Mouse (Mus musculus): Measurements from ENCODE around the gene Ccdc40. TPM values are rescaled to one million over a fixed set of nuclear protein-coding genes. Genes with fewer than 3 reads are reported as not detected.
A peak's percentile ranks its signal among the peaks of the same experiment; 100 is the strongest.
"Not testable (repeated sequence)": the region's sequence is repeated elsewhere in the genome, so short reads cannot be mapped to it uniquely, and the experiment has no call there.

The Ccdc40 gene
- polyA plus RNA-seq, 1 experiment from 2014 or later = 9.3 TPM

DNA sequence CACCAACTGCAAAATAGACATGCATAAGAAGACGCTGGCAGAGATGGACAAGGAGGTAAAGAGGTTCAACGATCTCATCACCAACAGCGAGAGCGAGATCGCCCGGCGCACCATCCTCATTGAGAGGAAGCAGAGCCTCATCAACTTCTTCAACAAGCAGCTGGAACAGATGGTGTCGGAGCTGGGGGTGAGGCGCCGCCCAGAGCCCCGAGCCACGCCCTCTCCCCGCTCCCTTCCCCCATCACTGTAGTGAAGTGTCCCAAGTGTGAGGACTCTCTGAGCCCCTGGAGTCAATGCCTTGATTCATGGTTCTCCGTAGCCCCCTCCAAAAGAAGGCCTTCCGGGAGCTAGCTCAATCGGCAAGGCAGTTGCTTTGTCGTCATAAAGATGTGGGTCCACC, 22.6 kb downstream of the Ccdc40 start:
- Histone ChIP-seq H3K27me3 (ENCODE audit: insufficient read depth, poor library complexity, severe bottlenecking) (peaks cover 20% of the 10 kb centered on the region), H3K27ac (no peak overlapping the region), H3K36me3 (no peaks in the 10 kb centered on the region), H3K4me3 (no peak overlapping the region), H3K4me1 (peaks cover 33% of the 10 kb centered on the region), H3K9me3 (no peaks in the 10 kb centered on the region)
- 33% methylated on average over 17 of the region's 17 CpGs for WGBS
- DNase-seq (ENCODE audit: low spot score) = no peak

DNA sequence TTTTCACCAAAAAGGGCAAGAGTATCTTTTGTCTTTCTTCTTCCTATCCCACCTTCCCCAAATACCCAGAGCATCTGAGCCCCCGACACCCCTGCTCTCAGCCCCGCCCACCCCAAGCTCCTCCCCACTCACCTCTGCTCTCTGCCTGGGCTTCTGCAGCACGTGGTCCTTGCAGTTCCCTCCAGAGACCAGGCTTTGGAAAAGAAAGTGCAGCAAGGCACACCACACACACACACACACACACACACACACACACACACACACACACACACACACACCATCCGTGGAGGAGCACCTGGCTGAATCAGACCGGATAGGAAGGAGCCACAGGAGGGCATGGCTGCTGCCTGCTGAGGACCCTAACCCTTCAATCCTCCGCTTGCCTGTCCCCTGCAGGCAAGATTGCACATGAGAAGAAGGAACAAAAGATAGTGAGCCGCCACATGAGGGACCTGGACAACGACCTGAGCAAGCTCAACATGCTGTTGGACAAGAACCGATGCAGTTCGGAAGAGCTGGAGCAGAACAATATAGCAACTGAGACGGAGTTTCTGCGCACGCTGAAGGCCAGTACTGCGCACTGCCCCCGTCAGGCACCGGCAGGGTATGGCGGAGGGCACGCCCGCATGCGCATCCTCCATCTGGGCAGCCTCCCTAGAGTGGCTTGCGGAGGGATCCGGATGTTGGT, 24.6 kb downstream of the Ccdc40 start:
- peak overlapping the region; percentile 53 for H3K4me3 ChIP-seq
- DNase-seq (ENCODE audit: low spot score) = no peak
- no peaks in the 10 kb centered on the region for H3K9me3 ChIP-seq
- H3K27me3 ChIP-seq (ENCODE audit: insufficient read depth, poor library complexity, severe bottlenecking) = peaks cover 20% of the 10 kb centered on the region
- H3K27ac ChIP-seq = peak overlapping the region; percentile 71
- no peaks in the 10 kb centered on the region for H3K36me3 ChIP-seq
- peaks cover 39% of the 10 kb centered on the region for H3K4me1 ChIP-seq
- WGBS = 5% methylated on average over 22 of the region's 22 CpGs

- not testable (repeated sequence) for DNase-seq (ENCODE audit: low spot score); H3K36me3 ChIP-seq
Measured at GRCm38 (mm10) chr11:119256557-119256956, 28.2 kb downstream of the Ccdc40 start.

GRCm38 (mm10) chr11:119258216-119258571, 29.8 kb downstream of the Ccdc40 start:
- DNase-seq (ENCODE audit: low spot score) = no peak
- Histone ChIP-seq H3K27me3 (ENCODE audit: insufficient read depth, poor library complexity, severe bottlenecking) (peaks cover 6% of the 10 kb centered on the region; the same call in 1 of the 2 replicates), H3K27ac (peak overlapping the region; percentile 77; the same call in 1 of the 2 replicates), H3K9me3 (no peaks in the 10 kb centered on the region), H3K4me1 (peaks cover 17% of the 10 kb centered on the region), H3K36me3 (no peaks in the 10 kb centered on the region), H3K4me3 (peak overlapping the region; percentile 48)
- WGBS = 54% methylated on average over 9 of the region's 9 CpGs

More at GRCm38 (mm10) chr11:119256557-119256956, 28.2 kb downstream of the Ccdc40 start:
- H3K4me1 ChIP-seq = peaks cover 32% of the 10 kb centered on the region
- H3K9me3 ChIP-seq, H3K27ac ChIP-seq, H3K4me3 ChIP-seq: not testable (repeated sequence)
- H3K27me3 ChIP-seq (ENCODE audit: insufficient read depth, poor library complexity, severe bottlenecking) = peaks cover 15% of the 10 kb centered on the region
- WGBS = 88% methylated on average over 5 of the region's 5 CpGs

GRCm38 (mm10) chr11:119258572-119259322, 30.4 kb downstream of the Ccdc40 start:
- DNase-seq (ENCODE audit: low spot score) = no peak
- H3K9me3 ChIP-seq = no peaks in the 10 kb centered on the region
- H3K27me3 ChIP-seq (ENCODE audit: insufficient read depth, poor library complexity, severe bottlenecking) = peaks cover 6% of the 10 kb centered on the region; the same call in 1 of the 2 replicates
- peaks cover 12% of the 10 kb centered on the region for H3K4me1 ChIP-seq
- no peaks in the 10 kb centered on the region for H3K36me3 ChIP-seq
- 62% methylated on average over 23 of the region's 23 CpGs for WGBS
- H3K4me3 ChIP-seq = peak overlapping the region; percentile 48
- peak overlapping the region; percentile 77 for H3K27ac ChIP-seq

DNA sequence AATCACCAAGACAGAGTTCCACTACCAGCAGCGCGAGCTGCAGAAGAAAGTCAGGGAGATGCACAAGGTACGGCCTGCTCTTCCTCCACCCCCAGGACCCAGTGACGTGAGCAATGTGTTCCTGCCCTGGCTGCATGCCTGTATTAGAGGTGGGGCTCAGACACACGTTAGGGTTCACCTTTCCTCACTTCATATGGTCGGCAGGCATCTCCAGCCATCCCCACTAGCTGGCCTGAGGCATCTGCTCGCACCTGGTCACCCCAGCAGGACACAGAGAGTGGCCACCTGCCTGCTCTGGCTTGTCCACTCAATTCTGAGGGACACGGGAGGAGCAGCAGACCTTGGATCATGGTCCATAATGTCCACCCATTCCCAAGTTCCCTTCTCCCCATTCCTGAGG, 31.6 kb downstream of the Ccdc40 start:
- DNase-seq (ENCODE audit: low spot score) = no peak
- Histone ChIP-seq H3K4me3 (no peak overlapping the region), H3K4me1 (peaks cover 12% of the 10 kb centered on the region), H3K9me3 (no peaks in the 10 kb centered on the region), H3K27me3 (ENCODE audit: insufficient read depth, poor library complexity, severe bottlenecking) (no peaks in the 10 kb centered on the region), H3K27ac (no peak overlapping the region), H3K36me3 (no peaks in the 10 kb centered on the region)
- 82% methylated on average over 8 of the region's 8 CpGs for WGBS

DNA sequence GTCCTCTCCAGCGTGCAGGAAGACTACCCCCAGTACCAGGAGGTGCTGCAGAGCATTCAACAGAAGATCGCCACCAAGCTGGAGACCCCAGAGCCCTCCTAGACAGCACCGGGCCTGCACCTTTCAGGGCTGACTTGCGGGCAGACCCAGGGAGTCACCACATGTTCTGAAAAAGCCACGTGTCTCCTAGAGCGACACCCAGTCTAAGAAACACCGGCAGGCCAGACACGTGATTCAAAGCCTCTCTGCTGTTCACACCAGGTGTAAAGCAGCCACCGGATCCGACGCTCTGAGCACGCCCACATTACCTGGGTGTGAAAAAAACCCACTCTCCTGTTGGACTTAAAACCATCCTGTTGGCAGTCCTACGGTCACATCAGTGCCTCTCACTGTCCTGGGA, 36.0 kb downstream of the Ccdc40 start:
- H3K4me3 ChIP-seq = no peak overlapping the region
- H3K27me3 ChIP-seq (ENCODE audit: insufficient read depth, poor library complexity, severe bottlenecking) = no peaks in the 10 kb centered on the region
- WGBS = 86% methylated on average over 13 of the region's 13 CpGs
- H3K36me3 ChIP-seq = no peaks in the 10 kb centered on the region
- H3K27ac ChIP-seq = no peak overlapping the region
- H3K9me3 ChIP-seq = no peaks in the 10 kb centered on the region
- DNase-seq (ENCODE audit: low spot score) = no peak
- H3K4me1 ChIP-seq = peaks cover 22% of the 10 kb centered on the region

- Histone ChIP-seq H3K36me3 (peaks cover 13% of the 10 kb centered on the region), H3K4me1 (peaks cover 36% of the 10 kb centered on the region), H3K27ac (no peak overlapping the region), H3K27me3 (ENCODE audit: insufficient read depth, poor library complexity, severe bottlenecking) (no peaks in the 10 kb centered on the region), H3K4me3 (no peak overlapping the region), H3K9me3 (no peaks in the 10 kb centered on the region)
- WGBS = 75% methylated on average over 7 of the region's 7 CpGs
- no peak for DNase-seq (ENCODE audit: low spot score)
Measured at GRCm38 (mm10) chr11:119265811-119266210, 37.4 kb downstream of the Ccdc40 start.

DNA sequence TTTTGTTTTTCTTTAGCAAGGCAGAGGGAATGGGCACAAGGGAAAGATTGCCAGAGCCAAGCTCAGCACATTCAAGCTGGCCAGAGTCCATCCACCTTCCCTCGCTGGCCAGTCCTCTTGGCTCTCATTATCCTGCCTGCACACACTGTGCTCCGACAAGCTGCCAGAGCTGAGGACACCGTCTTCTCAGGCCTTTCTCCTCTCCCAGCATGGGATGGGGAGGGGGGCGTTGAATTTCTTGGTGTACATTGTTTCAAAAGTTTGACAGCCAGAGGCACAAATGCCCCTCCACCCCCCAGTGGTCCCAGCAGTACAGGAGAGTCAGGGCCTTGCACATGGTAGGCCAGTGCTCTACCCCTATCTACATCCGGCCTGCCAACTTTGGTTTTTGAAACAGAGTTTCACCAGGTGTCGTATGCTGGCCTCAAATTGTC, 38.9 kb downstream of the Ccdc40 start:
- H3K4me1 ChIP-seq = peaks cover 44% of the 10 kb centered on the region
- no peaks in the 10 kb centered on the region for H3K27me3 ChIP-seq (ENCODE audit: insufficient read depth, poor library complexity, severe bottlenecking)
- H3K36me3 ChIP-seq = peaks cover 22% of the 10 kb centered on the region
- DNase-seq (ENCODE audit: low spot score) = no peak
- no peaks in the 10 kb centered on the region for H3K9me3 ChIP-seq
- H3K27ac ChIP-seq = peak overlapping the region; percentile 91; the same call in 1 of the 2 replicates
- 57% methylated on average over 6 of the region's 6 CpGs for WGBS
- peak overlapping the region; percentile 83; the same call in 1 of the 2 replicates for H3K4me3 ChIP-seq

DNA sequence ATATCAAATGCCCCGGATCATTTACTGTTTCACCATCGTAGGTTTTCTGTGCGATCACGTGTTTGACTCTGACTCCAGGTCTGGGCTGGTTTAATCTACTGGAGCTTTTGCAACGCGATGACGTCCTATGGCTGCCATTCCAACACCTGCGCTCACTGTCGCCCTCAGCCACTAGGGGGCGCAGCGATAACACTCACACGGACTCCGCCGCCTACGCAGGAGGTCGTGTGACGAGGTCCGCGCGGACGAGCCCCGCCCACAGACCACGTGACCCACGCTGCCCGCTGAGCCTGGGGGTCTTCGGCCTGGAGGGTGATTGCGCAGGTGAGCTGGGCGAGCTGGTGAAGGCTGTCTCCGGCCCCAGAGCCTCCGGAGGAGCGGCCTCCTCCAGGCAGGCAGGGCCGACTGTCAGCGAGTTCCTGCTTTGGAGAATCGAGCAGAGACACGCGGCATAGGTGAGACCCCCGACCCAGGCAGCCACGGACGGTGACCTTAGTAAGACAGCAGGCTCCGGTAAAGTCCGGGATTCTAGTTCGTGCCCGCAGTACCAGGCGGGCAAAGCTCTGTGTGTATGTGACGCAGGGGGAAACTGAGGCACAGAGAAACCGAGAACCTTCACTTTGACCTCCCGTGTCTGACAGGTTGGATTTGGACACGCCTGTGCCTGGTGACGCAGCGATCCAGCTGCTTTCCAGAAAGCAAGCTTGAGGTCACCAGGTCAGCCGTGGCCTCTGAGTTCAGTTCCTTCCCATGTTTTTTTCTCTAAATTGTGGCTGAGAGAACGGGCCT, 39.6 kb downstream of the Ccdc40 start, which contains the start of gene Gaa:
Gene Gaa (plus strand): TSS at position 120 of the 789 bp plus-strand sequence.
- Histone ChIP-seq H3K27me3 (ENCODE audit: insufficient read depth, poor library complexity, severe bottlenecking) (no peaks in the 10 kb centered on the region), H3K36me3 (peaks cover 28% of the 10 kb centered on the region), H3K4me1 (peaks cover 44% of the 10 kb centered on the region), H3K9me3 (no peaks in the 10 kb centered on the region), H3K4me3 (peak within 1 kb of the TSS; percentile 83), H3K27ac (peak within 1 kb of the TSS; percentile 91)
- DNase-seq (ENCODE audit: low spot score) = peak; percentile 97
- WGBS = 4% methylated on average over 52 of the region's 52 CpGs

DNA sequence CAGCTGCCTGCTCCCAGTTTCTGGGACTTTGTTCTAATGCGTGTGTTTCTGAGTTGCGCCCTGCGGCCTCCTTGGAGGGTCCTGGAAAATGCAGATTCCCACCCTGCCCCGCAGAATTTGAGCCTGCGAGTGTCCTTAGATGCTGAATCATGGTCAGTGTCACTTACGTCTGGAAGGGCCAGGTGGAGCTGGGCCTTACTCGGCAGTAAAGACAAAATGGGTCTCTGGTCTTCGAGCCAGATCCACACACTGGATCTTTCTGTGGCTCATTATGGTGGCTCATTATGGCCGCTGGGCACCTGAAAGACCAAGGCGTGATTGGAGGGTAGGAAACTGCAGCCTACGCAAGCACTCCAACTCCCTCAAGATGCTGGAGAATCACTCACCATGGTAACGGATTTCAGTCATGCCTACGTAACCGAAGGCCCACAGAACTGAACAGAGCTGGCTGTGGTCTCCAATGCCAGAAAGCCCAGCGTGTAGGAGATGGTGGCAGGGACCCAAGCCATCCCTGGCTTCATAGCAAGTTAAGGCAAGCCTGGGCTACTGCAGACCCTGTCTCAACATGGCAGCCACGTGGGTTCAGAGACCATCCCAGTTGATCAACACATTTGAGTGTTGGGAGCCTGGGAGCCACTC, 40.3 kb downstream of the Ccdc40 start:
- Histone ChIP-seq H3K4me1 (peaks cover 44% of the 10 kb centered on the region), H3K9me3 (no peaks in the 10 kb centered on the region), H3K27ac (peak overlapping the region; percentile 91), H3K4me3 (peak overlapping the region; percentile 83), H3K36me3 (peaks cover 35% of the 10 kb centered on the region), H3K27me3 (ENCODE audit: insufficient read depth, poor library complexity, severe bottlenecking) (no peaks in the 10 kb centered on the region)
- 89% methylated on average over 16 of the region's 16 CpGs for WGBS
- no peak for DNase-seq (ENCODE audit: low spot score)

DNA sequence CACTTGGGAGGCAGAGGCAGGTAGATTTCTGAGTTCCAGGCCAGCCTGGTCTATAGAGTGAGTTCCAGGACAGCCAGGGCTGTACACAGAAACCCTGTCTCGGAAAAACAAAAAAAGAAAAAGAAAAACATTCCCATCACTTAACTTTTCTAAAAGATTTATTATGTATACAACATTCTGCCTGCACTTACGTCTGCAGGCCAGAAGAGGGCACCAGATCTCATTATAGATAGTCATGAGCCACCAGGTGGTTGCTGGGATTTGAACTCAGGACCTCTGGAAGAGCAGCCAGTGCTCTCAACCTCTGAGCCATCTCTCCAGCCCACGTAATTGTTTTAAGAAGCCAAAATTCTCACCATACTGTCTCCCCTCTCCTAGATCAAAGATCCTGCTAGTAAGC, 44.1 kb downstream of the Ccdc40 start:
- H3K9me3 ChIP-seq; H3K27me3 ChIP-seq (ENCODE audit: insufficient read depth, poor library complexity, severe bottlenecking); H3K4me3 ChIP-seq; H3K27ac ChIP-seq; DNase-seq (ENCODE audit: low spot score): not testable (repeated sequence)
- Histone ChIP-seq H3K36me3 (peaks cover 63% of the 10 kb centered on the region), H3K4me1 (peaks cover 40% of the 10 kb centered on the region)
- 66% methylated on average over 3 of the region's 3 CpGs for WGBS

Data from heart, embryonic 10.5 days (tissue).